Mouse (Mus musculus) heart, adult 2 months (tissue): ENCODE data around the gene Usb1.

Experiments
- CTCF ChIP-seq: fragments of 200-600 bp; IDR thresholded peaks from 2 replicates; pipeline ENCODE4 v1.8.1; 2022; ENCODE audit warnings: antibody characterized with exemption, mild to moderate bottlenecking, moderate library complexity
- POLR2A ChIP-seq: fragments of 200-500 bp; IDR thresholded peaks from 2 replicates; pipeline ENCODE4 v1.6.1; 2011; ENCODE audit warnings: mild to moderate bottlenecking, low read depth, low read length, control low read depth; ENCODE audit not compliant: insufficient read depth

DNA sequence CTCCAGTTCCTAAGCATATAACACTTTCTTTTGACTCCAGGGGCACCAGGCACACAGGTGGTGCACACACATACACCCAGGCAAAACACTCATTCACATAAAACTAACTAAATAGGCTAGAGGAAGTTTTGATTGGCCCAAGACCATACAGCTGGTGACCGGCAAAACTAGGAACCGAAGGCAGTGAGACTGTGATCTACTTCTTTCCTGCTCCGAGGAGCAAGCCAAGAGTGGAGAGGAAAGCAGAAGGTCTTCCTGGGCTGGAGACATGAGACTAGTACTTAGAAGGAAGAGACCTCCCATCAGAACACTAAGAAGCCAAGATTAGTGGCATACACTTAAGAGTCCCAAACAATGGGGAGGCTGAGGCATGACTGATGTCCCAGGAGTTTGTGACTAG, 8.9 kb upstream of the Usb1 start:
- TF ChIP-seq POLR2A (peak; percentile 32; the same call in 1 of the 2 replicates), CTCF (no peak)
